ENCODE assay signal across 8 mouse cellular contexts in the genomic region with DNA sequence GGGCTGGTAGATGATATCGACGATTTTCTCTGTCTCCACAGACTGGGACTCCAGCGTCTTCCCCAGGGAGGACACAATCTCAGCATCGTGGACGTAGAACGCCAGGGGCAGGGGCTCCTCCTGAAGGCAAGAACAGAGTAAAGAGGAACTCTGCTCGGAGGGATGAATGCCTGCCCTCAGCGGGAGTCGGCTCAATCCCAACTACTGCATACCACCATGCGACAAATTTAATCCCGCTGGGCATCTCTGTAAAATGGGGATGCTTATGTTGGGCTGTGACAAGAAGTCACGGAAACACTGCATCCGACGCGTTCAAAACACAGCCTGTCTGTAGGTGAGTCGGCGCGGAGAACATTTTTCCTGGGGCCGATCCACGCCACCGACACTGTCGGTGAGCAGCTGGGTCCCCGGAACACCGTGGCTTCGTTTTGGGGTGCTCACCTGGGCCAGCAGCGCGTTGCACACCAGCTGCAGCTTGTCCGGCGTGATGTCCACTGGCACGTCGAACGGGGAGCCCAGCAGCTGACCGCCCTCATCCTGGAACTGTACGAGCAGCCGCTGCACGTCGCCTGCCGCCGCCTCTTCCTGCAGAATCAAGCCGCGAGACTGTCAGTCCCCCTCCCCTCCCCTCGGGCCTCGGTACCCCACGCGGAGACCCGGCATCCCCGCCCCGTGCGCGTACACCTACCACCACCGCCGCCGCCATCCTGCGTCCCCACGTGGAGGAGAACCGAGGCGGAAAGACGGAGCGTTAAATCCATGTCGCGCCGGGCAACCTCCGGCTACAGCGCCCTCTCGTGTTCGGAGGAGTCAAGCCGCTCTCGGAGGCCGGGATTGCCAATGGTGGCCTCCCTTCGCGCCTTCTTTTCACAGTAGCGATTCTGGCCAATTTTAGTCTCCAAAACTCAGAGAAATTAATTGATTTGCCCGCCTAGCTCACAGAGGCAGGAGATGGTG. TPM values are rescaled to one million over a fixed set of nuclear protein-coding genes. Genes with fewer than 3 reads are reported as not detected.
A peak's percentile ranks its signal among the peaks of the same experiment; 100 is the strongest.
DNase-seq lines count a peak whose midpoint lies in the region; ATAC-seq lines count a peak whose summit lies in the region.

TSS of gene Nle1 (minus strand) at position 761 of the 957 bp plus-strand sequence.

- peak within 1 kb of the TSS; percentile 84 for H3K9ac ChIP-seq in hindbrain, embryonic 13.5 days

- peaks cover 10% of the 10 kb centered on the region for H3K27me3 ChIP-seq in hindbrain, embryonic 13.5 days

- no peaks in the 10 kb centered on the region for H3K9me3 ChIP-seq in hindbrain, embryonic 13.5 days

- peaks cover 12% of the 10 kb centered on the region for H3K4me1 ChIP-seq in hindbrain, embryonic 13.5 days (replicated peaks)

- 2% methylated on average over 66 of the region's 73 CpGs for WGBS in hindbrain, embryonic 13.5 days

- peaks cover 34% of the 10 kb centered on the region for H3K36me3 ChIP-seq in hindbrain, embryonic 13.5 days

- peak within 1 kb of the TSS; percentile 77 for H3K4me3 ChIP-seq in hindbrain, embryonic 13.5 days

- peak; percentile 83 for ATAC-seq in hindbrain, embryonic 13.5 days (ENCODE audit: low FRiP score)

- H3K4me2 ChIP-seq in hindbrain, embryonic 13.5 days, result peak within 1 kb of the TSS; percentile 78

- DNase-seq in NIH3T3 (ENCODE audit: low read depth), result peak; percentile 95
- peak; percentile 98 for DNase-seq in cerebellum, postnatal 10 days
- peak; percentile 79 to 92 for DNase-seq in frontal cortex, postnatal 14 days (ENCODE audit: low spot score in 2 of 2)
- peak; percentile 92 to 99 for DNase-seq in layer of hippocampus, postnatal 25 days (ENCODE audit: extremely low spot score in 1 of 2, low spot score in 1 of 2)
- peak; percentile 91 for DNase-seq in lung, postnatal 25 days (ENCODE audit: low spot score)
- DNase-seq in retina, embryonic 14.5 days (ENCODE audit: low spot score), result peak; percentile 97
- peak; percentile 99 for DNase-seq in thymus, postnatal 4 days

- no peak within 1 kb of the TSS for H3K27ac ChIP-seq in hindbrain, embryonic 13.5 days

RNA-seq across cellular contexts. Expression of gene Nle1, which starts in this region (rescaled TPM):
- polyA plus RNA-seq in hindbrain, embryonic 13.5 days (2015; fragmentation: Nextera tagmentation; extraction: Ambion mirVana), result 27.3 and 35.3 TPM in 2 replicates
- 10 to 100 TPM; 30.9 to 43.0 TPM for total RNA-seq in layer of hippocampus, postnatal 25 days (2021)
